Mouse (Mus musculus): ENCODE results near the gene Ly6g6e.
"Not testable (repeated sequence)": the region's sequence is repeated elsewhere in the genome, so short reads cannot be mapped to it uniquely, and the experiment has no call there.

The Ly6g6e gene

GRCm38 (mm10) chr17:35100196-35100765 lies 23.6 kb downstream of the Ly6g6e start:
- in situ Hi-C loops (cut with MboI; ENCODE audit: low sequenced_read_pairs), result no loop called here

- in situ Hi-C loops (cut with MboI; ENCODE audit: low sequenced_read_pairs), result no loop called here
Measured at GRCm38 (mm10) chr17:35101161-35101560, 24.5 kb downstream of the Ly6g6e start.

GRCm38 (mm10) chr17:35102299-35102698 lies 25.6 kb downstream of the Ly6g6e start:
- in situ Hi-C loops (cut with MboI; ENCODE audit: low sequenced_read_pairs), result no loop called here

DNA sequence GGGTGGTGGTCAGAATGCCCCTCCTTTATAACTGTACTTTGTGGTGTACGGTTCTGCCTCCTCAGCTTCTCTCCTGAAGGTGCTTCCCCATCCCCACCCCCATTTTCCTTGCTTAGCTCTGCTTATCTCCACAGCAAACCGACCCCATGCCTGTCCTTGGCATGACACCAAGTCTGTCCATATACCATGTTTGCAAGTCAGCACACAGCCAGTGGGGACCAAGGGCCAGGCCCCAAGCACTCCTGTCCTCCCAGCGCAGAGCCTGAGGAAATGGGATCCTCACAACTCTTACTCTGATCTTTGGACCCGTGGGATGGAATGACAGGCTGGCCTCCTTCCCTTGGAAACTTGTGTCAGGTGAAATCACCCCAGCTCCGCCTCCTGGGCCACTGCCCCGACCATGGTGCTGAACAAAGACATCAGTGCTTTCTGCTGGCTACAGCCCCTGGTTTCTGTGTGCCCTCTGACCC lies 26.6 kb downstream of the Ly6g6e start:
- in situ Hi-C loops (cut with MboI; ENCODE audit: low sequenced_read_pairs), result no loop called here

DNA sequence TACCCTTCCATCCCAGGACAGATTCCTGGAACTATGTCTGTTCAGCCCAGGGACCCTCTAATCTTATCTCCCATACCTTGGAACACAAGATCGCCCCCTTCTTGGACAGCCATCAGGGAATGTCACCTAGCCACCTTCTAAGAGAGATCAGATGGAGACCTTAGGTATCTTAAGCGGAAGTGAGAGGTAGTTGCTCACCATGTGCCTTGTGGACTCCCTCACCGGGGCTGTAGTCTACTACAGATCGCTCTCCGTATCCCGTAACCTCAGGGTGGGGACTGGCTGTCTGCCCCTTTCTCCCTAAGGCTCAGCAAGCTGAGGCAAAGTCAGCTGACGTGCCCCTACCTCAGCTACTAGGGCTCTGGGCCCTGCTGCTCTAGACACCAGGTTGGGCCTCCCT lies 27.4 kb downstream of the Ly6g6e start:
- in situ Hi-C loops (cut with MboI; ENCODE audit: low sequenced_read_pairs), result no loop called here

GRCm38 (mm10) chr17:35104754-35105153 lies 28.1 kb downstream of the Ly6g6e start:
- in situ Hi-C loops (cut with MboI; ENCODE audit: low sequenced_read_pairs), result no loop called here

GRCm38 (mm10) chr17:35105740-35106389 lies 29.2 kb downstream of the Ly6g6e start:
- in situ Hi-C loops (cut with MboI; ENCODE audit: low sequenced_read_pairs), result no loop called here

DNA sequence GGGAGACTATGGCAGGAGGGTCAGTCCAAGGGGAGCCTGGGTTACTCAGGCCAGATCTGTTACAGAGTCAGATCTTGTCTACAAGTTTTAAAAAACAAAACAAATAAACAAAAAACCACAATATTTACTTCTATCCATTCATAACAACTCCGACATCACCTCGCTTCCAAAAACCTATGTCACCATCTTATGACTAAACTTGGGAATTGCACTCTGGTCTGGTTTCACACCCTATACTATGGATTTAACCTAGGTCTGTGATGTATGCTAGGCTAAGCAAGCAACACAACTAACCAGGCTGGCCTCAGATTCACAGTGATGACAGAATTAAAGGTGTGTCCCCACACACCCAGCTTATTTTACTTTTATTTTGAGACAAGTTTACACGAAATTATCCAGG lies 29.8 kb downstream of the Ly6g6e start:
- in situ Hi-C loops (cut with MboI; ENCODE audit: low sequenced_read_pairs), result no loop called here

DNA sequence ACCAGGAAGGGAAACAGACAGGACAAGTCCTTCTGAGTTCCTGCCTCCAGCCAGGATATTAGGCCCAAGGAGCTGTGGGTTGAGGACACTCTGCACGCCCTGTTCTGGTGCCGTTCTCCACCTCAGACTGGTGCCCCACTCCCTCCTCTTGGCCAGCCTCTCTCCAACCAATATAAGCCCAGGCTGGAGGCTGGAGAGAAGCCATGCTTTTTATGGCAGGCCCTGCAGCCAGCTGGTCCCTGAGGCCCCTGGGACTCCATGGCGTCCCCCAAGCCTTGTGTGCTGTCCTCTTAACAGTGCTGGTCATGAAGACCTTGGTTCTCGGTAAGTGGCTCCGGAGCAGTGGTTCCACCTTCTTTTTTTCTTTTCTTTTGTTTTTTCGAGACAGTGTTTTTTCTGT lies 31.4 kb downstream of the Ly6g6e start, which contains the start of gene Ly6g5c:
TSS of gene Ly6g5c (plus strand) at position 183 of the 400 bp plus-strand sequence.
- in situ Hi-C loops (cut with MboI; ENCODE audit: low sequenced_read_pairs), result no loop called here

DNA sequence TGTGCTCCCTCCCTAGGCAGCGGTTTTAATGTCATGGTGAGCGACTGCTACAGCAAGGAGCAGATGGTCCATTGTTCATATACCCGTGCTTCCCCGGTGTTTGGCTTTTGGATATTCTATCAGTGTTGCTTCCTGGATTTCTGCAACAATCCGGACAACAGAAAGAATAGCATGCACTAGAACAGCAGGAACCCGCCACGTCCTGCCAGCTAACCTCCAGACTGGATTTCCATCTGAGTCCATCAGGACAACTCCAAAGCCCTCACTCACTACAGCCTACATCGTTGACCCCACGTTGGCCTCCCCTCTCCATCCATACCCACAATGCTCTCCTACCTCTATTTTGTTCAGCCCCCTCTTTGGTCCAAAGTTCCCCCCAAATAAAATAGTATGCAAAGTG lies 35.1 kb downstream of the Ly6g6e start:
- in situ Hi-C loops (cut with MboI; ENCODE audit: low sequenced_read_pairs), result no loop called here

- in situ Hi-C loops (cut with MboI; ENCODE audit: low sequenced_read_pairs), result no loop called here
Measured at GRCm38 (mm10) chr17:35115046-35116019, 38.6 kb downstream of the Ly6g6e start, which contains the start of gene Ly6g5b. TSS of gene Ly6g5b (minus strand) at chr17:35115428.

DNA sequence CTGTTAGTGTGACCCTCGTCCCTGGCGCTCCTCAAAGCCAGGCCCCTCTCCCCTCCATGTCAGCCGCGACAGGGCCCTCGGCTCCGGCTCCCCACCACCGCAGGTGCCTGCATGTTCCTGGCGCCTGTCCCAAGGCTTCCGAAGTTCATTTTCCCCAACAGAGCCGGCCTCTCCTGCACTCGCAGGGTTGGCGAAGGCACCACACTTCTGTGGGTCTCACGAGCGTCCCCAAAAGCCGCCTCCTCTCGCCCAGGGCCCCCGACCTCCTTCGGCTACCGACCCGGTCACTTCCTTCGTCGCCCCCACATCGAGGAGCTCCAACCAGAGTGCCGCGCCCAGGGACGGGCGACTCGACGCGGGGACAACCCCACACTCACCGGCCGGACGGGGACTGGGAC lies 44.0 kb downstream of the Ly6g6e start:
- in situ Hi-C loops (cut with MboI; ENCODE audit: low sequenced_read_pairs), result no loop called here

DNA sequence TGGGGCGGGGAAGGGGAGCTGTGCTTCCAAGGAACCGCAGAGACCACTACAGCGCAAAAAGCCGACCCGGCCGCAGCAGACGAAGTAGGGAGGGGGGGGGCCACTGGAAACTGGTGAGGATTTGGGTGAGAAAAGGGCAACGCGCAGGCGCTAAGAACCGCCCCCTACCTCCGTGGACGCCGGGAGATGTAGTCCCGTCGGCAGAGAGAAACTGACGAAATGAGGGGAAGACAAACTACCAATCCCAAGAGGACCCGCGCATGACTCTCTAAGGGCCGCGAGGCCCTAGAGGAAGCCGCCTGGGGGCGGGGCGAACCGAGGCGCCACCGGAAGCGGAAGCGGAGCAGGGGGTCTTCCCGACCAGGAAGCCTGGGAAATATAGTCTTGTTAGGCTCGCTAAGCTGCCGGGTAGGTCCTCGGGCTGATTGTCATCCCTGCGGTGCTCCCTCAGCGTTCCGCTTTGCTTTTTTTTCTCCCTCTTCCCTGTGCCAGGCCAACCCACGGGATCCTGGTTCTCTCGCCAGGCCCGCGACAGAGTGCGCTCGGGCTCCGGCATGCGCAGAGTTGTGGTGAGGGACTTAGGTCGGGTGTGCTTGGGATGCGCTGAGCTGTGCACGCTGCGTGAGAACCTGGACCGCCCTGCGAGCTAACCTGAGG lies 44.6 kb downstream of the Ly6g6e start, which contains the start of gene Gpank1:
TSS of gene Gpank1 (plus strand) at position 313 of the 657 bp plus-strand sequence.
- in situ Hi-C loops (cut with MboI; ENCODE audit: low sequenced_read_pairs), result no loop called here

DNA sequence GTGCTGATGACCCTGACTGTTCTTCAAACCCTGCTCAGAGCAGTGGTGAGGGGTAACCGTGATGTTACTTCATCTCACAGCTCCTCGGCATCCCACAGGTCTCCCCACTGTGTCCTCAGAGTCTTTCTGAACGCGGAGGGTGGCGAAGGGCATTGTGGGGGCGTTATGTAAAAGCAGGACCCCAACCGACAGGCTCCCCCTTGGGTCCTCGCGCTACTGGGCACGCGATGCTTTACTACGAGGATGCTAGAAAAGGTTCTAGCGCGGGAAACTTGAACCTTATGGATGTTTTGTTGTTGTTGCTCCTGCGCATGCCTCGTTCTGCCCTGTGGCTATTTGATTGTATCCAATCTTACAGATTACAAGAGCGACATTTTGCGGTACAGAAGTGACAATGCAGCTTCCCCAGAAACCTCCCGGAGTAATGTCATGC lies 45.2 kb downstream of the Ly6g6e start, which contains the start of gene Csnk2b:
TSS of gene Csnk2b (minus strand) at position 183 of the 433 bp plus-strand sequence.
- in situ Hi-C loops (cut with MboI; ENCODE audit: low sequenced_read_pairs), result no loop called here

GRCm38 (mm10) chr17:35123287-35123686 lies 46.6 kb downstream of the Ly6g6e start:
- in situ Hi-C loops (cut with MboI; ENCODE audit: low sequenced_read_pairs), result not testable (repeated sequence)

- in situ Hi-C loops (cut with MboI; ENCODE audit: low sequenced_read_pairs), result not testable (repeated sequence)
Measured at GRCm38 (mm10) chr17:35124261-35124896, 47.7 kb downstream of the Ly6g6e start.

GRCm38 (mm10) chr17:35125081-35125480 lies 48.4 kb downstream of the Ly6g6e start:
- in situ Hi-C loops (cut with MboI; ENCODE audit: low sequenced_read_pairs), result no loop called here

- in situ Hi-C loops (cut with MboI; ENCODE audit: low sequenced_read_pairs), result no loop called here
Measured at GRCm38 (mm10) chr17:35125578-35125977, 48.9 kb downstream of the Ly6g6e start.

- in situ Hi-C loops (cut with MboI; ENCODE audit: low sequenced_read_pairs), result no loop called here
Measured at GRCm38 (mm10) chr17:35126206-35126611, 49.5 kb downstream of the Ly6g6e start, which contains the start of gene D17H6S53E. TSS of gene D17H6S53E (plus strand) at chr17:35126373.

DNA sequence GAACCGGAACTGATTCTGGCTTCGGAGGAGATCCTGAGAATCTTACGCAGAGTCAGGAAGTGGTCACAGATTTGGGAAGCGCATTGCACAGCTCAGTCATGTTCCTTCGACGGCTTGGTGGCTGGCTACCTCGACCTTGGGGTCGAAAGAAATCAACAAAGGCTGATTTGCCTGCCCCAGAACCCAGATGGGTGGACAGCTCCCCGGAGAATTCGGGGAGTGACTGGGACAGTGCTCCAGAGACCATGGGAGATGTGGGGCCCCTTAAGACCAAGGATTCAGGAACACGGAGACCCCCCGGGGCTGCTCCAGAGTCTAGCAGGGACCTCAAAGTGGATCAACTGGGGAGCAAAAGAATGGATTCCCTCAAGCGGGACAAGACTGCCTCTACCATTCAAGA lies 50.3 kb downstream of the Ly6g6e start:
- in situ Hi-C loops (cut with MboI; ENCODE audit: low sequenced_read_pairs), result no loop called here

All from CH12F3 (cell line).